ENCODE assay signal across 17 mouse cellular contexts in genomic region chr8:124229883-124230282, GRCm38 (mm10). TPM values are rescaled to one million over a fixed set of nuclear protein-coding genes. Genes with fewer than 3 reads are reported as not detected.
DNase-seq lines count a peak whose midpoint lies in the region; ATAC-seq and TF ChIP-seq lines count a peak whose summit lies in the region.
"Had no signal": no experiment of that assay in that cellular context is flagged by ENCODE, and none has a peak within 500 bp of the region (broad histone marks: within the 10 kb centered on the region; RNA-seq: fewer than 3 reads in every experiment).

No protein-coding gene starts in this region.

- intact Hi-C loops in heart, postnatal 36 days (cut with DNase I): loop anchor here (2.0 kb wide), 1 partner anchor 279 kb away; no protein-coding TSS in a partner anchor

- H3K4me3 ChIP-seq in heart, embryonic 12.5 days: no peak overlapping the region
- H3K4me3 ChIP-seq in intestine, embryonic 15.5 days (replicated peaks): no peak overlapping the region
- H3K4me3 ChIP-seq in intestine, postnatal 0 days (ENCODE audit: low read depth, low read length): no peak overlapping the region
- no peak overlapping the region for H3K4me3 ChIP-seq in brown adipose tissue, adult 24 weeks (ENCODE audit: insufficient read depth, low read depth, low read length)
- no peak overlapping the region for H3K4me3 ChIP-seq in small intestine, adult 2 months (ENCODE audit: low read depth, low read length)
- H3K4me3 ChIP-seq in midbrain, embryonic 14.5 days (replicated peaks; ENCODE audit: low read depth, low read length): no peak overlapping the region
- H3K4me3 ChIP-seq: embryonic facial prominence, embryonic 10.5 days; forebrain, embryonic 15.5 days; layer of hippocampus, adult 2 months; midbrain, embryonic 12.5 days had no signal

- no peaks in the 10 kb centered on the region for H3K36me3 ChIP-seq in heart, embryonic 12.5 days
- no peaks in the 10 kb centered on the region for H3K36me3 ChIP-seq in intestine, embryonic 15.5 days
- no peaks in the 10 kb centered on the region for H3K36me3 ChIP-seq in intestine, postnatal 0 days (ENCODE audit: control insufficient read depth, insufficient read depth)
- no peaks in the 10 kb centered on the region for H3K36me3 ChIP-seq in small intestine, adult 2 months (ENCODE audit: control insufficient read depth, insufficient read depth, low read length)
- H3K36me3 ChIP-seq in midbrain, embryonic 14.5 days (ENCODE audit: control insufficient read depth, insufficient read depth, low read length): no peaks in the 10 kb centered on the region
- H3K36me3 ChIP-seq: embryonic facial prominence, embryonic 10.5 days; forebrain, embryonic 15.5 days; midbrain, embryonic 12.5 days had no signal

- H3K27me3 ChIP-seq in heart, embryonic 12.5 days (replicated peaks): no peaks in the 10 kb centered on the region
- H3K27me3 ChIP-seq in intestine, embryonic 15.5 days (replicated peaks): no peaks in the 10 kb centered on the region
- no peaks in the 10 kb centered on the region for H3K27me3 ChIP-seq in intestine, postnatal 0 days (replicated peaks; ENCODE audit: control insufficient read depth, insufficient read depth, low read length)
- H3K27me3 ChIP-seq in small intestine, adult 2 months (ENCODE audit: control insufficient read depth, insufficient read depth, low read length): no peaks in the 10 kb centered on the region
- no peaks in the 10 kb centered on the region for H3K27me3 ChIP-seq in midbrain, embryonic 14.5 days (ENCODE audit: control insufficient read depth, insufficient read depth, low read length)
- H3K27me3 ChIP-seq: forebrain, embryonic 15.5 days; midbrain, embryonic 12.5 days had no signal

- H3K9me3 ChIP-seq in heart, embryonic 12.5 days (replicated peaks): no peaks in the 10 kb centered on the region
- no peaks in the 10 kb centered on the region for H3K9me3 ChIP-seq in intestine, embryonic 15.5 days
- H3K9me3 ChIP-seq in intestine, postnatal 0 days (ENCODE audit: control insufficient read depth): no peaks in the 10 kb centered on the region
- no peaks in the 10 kb centered on the region for H3K9me3 ChIP-seq in midbrain, embryonic 14.5 days (ENCODE audit: control insufficient read depth, low read length)
- H3K9me3 ChIP-seq: embryonic facial prominence, embryonic 10.5 days; forebrain, embryonic 15.5 days; midbrain, embryonic 12.5 days had no signal

- peaks cover 40% of the 10 kb centered on the region for H3K4me1 ChIP-seq in heart, embryonic 12.5 days (replicated peaks)
- peaks cover 12% of the 10 kb centered on the region for H3K4me1 ChIP-seq in intestine, embryonic 15.5 days (replicated peaks)
- no peaks in the 10 kb centered on the region for H3K4me1 ChIP-seq in intestine, postnatal 0 days (replicated peaks; ENCODE audit: control insufficient read depth, insufficient read depth, low read length)
- no peaks in the 10 kb centered on the region for H3K4me1 ChIP-seq in brown adipose tissue, adult 24 weeks (ENCODE audit: control insufficient read depth, insufficient read depth, insufficient read length, low read length)
- peaks cover 17% of the 10 kb centered on the region; the same call in 1 of the 2 replicates for H3K4me1 ChIP-seq in small intestine, adult 2 months (ENCODE audit: control insufficient read depth, insufficient read depth, insufficient read length, low read length)
- peaks cover 30% of the 10 kb centered on the region for H3K4me1 ChIP-seq in midbrain, embryonic 14.5 days (ENCODE audit: control insufficient read depth, insufficient read depth, low read length)

- TF ChIP-seq CTCF in intestine, postnatal 0 days (IDR thresholded peaks at IDR 0.05; ENCODE audit: low read depth): no peak
- TF ChIP-seq CTCF in small intestine, adult 2 months (IDR thresholded peaks at IDR 0.05; ENCODE audit: extremely low read depth, insufficient read length, insufficient replicate concordance, low read depth, low read length): no peak

- no peak for DNase-seq in heart, postnatal 36 days
- DNase-seq in urinary bladder, postnatal 10 days (ENCODE audit: low spot score): no peak
- no peak for DNase-seq in midbrain, embryonic 14.5 days
- DNase-seq: kidney, adult 9 months; kidney, postnatal 14 days; right cerebral cortex, postnatal 25 days had no signal

- no peak for TF ChIP-seq POLR2A in small intestine, adult 2 months (IDR thresholded peaks at IDR 0.05; ENCODE audit: low read depth, low read length)

- ATAC-seq in heart, embryonic 12.5 days (ENCODE audit: insufficient number of reproducible peaks, low FRiP score): no peak
- no peak for ATAC-seq in intestine, embryonic 15.5 days
- ATAC-seq in intestine, postnatal 0 days: no peak
- no peak for ATAC-seq in midbrain, embryonic 14.5 days (ENCODE audit: low FRiP score, low TSS enrichment)
- ATAC-seq: forebrain, embryonic 15.5 days; lung, postnatal 0 days had no signal

- 46% methylated on average over 2 of the region's 2 CpGs for WGBS in heart, embryonic 12.5 days
- WGBS in intestine, embryonic 15.5 days: 67% methylated on average over 2 of the region's 2 CpGs
- 42% methylated on average over 2 of the region's 2 CpGs for WGBS in intestine, postnatal 0 days
- WGBS in small intestine, adult 2 months: 34% methylated on average over 2 of the region's 2 CpGs
- 82% methylated on average over 2 of the region's 2 CpGs for WGBS in midbrain, embryonic 14.5 days

- H3K4me2 ChIP-seq in heart, embryonic 12.5 days: peak overlapping the region; percentile 85
- H3K4me2 ChIP-seq in intestine, embryonic 15.5 days (replicated peaks): no peak overlapping the region
- no peak overlapping the region for H3K4me2 ChIP-seq in intestine, postnatal 0 days (replicated peaks; ENCODE audit: low read depth)
- no peak overlapping the region for H3K4me2 ChIP-seq in midbrain, embryonic 14.5 days (ENCODE audit: low read length)
- H3K4me2 ChIP-seq: forebrain, embryonic 15.5 days; midbrain, embryonic 12.5 days had no signal

- H3K27ac ChIP-seq in heart, embryonic 12.5 days (ENCODE audit: poor library complexity, severe bottlenecking): peak overlapping the region; percentile 87
- H3K27ac ChIP-seq in intestine, embryonic 15.5 days: peak overlapping the region; percentile 33; the same call in 1 of the 2 replicates
- H3K27ac ChIP-seq in intestine, postnatal 0 days (ENCODE audit: low read depth, low read length): no peak overlapping the region
- H3K27ac ChIP-seq in brown adipose tissue, adult 24 weeks (replicated peaks; ENCODE audit: low read depth, low read length): peak overlapping the region; percentile 27; the same call in 1 of the 2 replicates
- H3K27ac ChIP-seq in small intestine, adult 2 months (ENCODE audit: insufficient read depth, low read depth, low read length): peak overlapping the region; percentile 25; the same call in 1 of the 2 replicates
- no peak overlapping the region for H3K27ac ChIP-seq in midbrain, embryonic 14.5 days (replicated peaks; ENCODE audit: low read depth, low read length)
- H3K27ac ChIP-seq: embryonic facial prominence, embryonic 10.5 days; forebrain, embryonic 15.5 days; hindbrain, embryonic 14.5 days; midbrain, embryonic 12.5 days had no signal

- no peak overlapping the region for H3K9ac ChIP-seq in heart, embryonic 12.5 days
- no peak overlapping the region for H3K9ac ChIP-seq in intestine, embryonic 15.5 days
- no peak overlapping the region for H3K9ac ChIP-seq in intestine, postnatal 0 days (ENCODE audit: low read depth, low read length)
- no peak overlapping the region for H3K9ac ChIP-seq in midbrain, embryonic 14.5 days (replicated peaks; ENCODE audit: low read length)
- H3K9ac ChIP-seq: forebrain, embryonic 15.5 days; midbrain, embryonic 12.5 days had no signal

RNA-seq across cellular contexts. Expression of gene Galnt2, which starts 1.3 kb away (rescaled TPM):
- 77.9 and 80.9 TPM in 2 replicates for polyA plus RNA-seq in heart, embryonic 12.5 days (2016; fragmentation: Nextera tagmentation; extraction: Ambion mirVana)
- total RNA-seq in heart, postnatal 36 days (2021): 10 to 100 TPM; 32.1 to 34.2 TPM
- 58.8 and 66.9 TPM in 2 replicates for polyA plus RNA-seq in intestine, embryonic 15.5 days (2015; fragmentation: Nextera tagmentation; extraction: Ambion mirVana)
- polyA plus RNA-seq in intestine, postnatal 0 days (2015; fragmentation: Nextera tagmentation; extraction: Ambion mirVana): 44.0 and 48.7 TPM in 2 replicates
- 34.1 and 54.4 TPM in 2 replicates for polyA plus RNA-seq in brown adipose tissue, adult 24 weeks (2012; ENCODE audit: insufficient read depth, insufficient read length, missing spikeins)
- 8.1 and 9.4 TPM in 2 replicates for polyA plus RNA-seq in small intestine, adult 2 months (2012; rRNA removed)
- 65.8 and 70.1 TPM in 2 replicates for polyA plus RNA-seq in midbrain, embryonic 14.5 days (2014; fragmentation: Nextera tagmentation; extraction: Ambion mirVana)

Comparison
In these comparisons a context has a peak if more than half of its experiments do, and no peak if none do; other contexts are left out.
1. H3K27ac ChIP-seq: peak in heart, embryonic 12.5 days (single experiment), intestine, embryonic 15.5 days (single experiment), brown adipose tissue, adult 24 weeks (single experiment) and small intestine, adult 2 months (single experiment); none in intestine, postnatal 0 days (single experiment) and midbrain, embryonic 14.5 days (single experiment).